Mouse (Mus musculus) frontal cortex, postnatal 14 days (tissue): ENCODE results near the gene Thg1l.

Experiments used
- DNase-seq, 2 experiments: peaks; one replicate each; pipeline ENCODE4 v3.0.0; 2022; ENCODE audit warnings: low spot score in 2 of 2

Gene Thg1l

DNA sequence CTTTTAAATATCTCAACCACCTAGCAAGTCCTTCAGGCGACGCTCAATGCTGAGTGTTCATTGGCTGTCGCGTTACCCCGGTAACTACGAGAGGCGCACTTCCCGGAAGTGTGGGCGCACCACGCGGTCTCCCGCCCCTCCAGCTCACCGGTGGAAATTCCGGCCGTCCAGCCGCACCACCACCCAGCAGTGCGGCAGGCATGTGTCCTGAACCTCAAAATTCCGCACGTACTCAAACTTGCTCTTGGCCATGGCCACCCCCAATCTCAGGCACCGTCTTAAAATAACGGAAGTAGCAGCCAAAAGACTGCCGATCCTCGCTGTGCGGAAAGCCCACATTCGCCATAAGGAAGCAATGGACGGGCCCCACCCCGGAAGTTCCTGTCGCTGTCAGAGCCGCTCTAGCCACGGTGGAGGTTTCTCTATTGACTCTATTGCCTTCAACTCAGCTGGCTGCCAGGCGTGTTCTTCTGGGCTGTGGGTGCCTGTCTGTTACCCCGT, at the start of gene Thg1l:
TSS of gene Thg1l (minus strand) at position 368 of the 501 bp plus-strand sequence.
- peak; percentile 79 to 85 for DNase-seq

- no peak for DNase-seq
These were observed 36.8 kb upstream of the Thg1l start for GRCm38 (mm10) chr11:45992087-45992486.

DNA sequence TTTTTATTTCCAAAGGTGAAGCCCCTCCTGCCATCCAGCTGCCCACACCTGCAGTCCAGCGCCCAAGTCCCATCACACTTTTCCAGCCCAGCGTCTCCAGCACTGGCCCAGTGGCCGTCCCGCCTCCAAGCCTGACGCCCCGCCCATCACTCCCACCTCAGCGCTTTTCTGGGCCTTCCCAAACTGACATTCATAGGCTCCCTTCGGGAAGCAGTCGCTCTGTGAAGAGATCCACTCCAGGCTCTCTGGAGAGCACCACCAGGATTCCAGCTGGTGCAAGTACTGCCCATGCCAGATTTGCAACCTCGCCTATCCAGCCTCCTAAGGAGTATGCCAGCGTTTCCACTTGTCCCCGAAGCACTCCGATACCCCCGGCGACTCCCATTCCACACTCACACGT, 36.3 kb upstream of the Thg1l start:
- no peak for DNase-seq

DNA sequence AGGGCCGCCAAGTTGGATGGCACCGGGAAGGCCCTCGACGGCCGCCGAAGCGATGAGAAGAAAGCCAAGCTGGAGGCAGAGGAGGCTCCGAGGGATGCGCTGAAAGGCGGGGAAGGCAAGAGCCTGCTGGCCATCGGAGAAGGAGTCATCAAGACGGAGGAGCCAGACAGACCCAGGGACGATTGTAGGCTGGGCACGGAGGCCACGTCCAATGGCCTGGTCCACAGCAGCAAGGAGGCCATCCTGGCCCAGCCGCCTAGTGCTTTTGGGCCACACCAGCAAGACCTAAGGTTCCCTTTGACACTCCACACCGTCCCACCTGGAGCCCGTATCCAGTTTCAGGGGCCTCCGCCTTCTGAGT, 25.6 kb upstream of the Thg1l start:
- no peak for DNase-seq

DNA sequence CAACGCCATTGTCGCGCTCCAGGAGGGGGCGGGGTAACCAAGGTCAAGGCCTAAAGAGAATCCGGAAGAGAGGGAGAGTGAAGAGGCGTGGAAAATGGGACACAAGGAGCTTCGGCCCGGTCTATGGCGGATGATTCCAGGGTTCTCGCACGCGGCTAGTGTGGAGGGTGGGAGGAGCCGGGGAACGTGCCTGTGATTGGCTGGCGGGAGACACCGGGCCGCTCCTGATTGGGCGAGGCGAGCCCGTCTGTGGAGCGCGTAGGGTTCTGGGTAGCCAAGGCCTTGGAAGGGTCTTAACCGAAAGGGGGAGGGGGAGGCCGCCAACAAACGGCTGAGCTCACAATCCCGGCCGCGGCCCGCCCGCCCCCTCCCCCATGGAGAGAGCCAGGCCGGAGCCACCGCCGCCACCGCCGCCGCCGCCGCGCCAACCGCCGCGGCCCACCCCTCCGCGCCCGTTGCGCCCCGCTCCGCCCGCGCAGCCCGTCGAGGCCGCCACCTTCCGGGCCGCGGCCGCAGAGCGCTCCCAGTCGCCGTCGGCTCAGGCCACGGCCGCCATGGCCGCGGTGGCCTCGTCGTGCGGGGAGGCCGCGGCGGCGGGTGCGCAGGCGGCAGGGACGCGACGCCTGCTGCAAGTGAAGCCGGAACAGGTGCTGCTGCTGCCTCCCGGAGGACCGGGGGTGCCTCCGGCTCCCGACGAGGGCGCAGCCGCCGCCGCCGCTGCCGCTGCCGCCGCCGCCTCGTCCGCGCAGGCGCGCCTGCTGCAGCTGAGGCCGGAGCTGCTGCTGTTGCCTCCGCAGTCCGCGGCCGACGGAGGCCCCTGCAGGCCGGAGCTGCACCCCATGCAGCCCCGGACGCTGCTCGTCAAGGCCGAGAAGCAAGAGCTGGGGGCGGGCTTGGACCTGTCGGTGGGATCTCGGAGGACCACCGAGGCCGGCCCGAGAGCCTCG, 24.9 kb upstream of the Thg1l start, which contains the start of gene Sox30:
TSS of gene Sox30 (plus strand) at position 365 of the 947 bp plus-strand sequence.
- peak; percentile 22 to 28 for DNase-seq

- DNase-seq: no peak
These were observed 20.8 kb upstream of the Thg1l start for GRCm38 (mm10) chr11:45976061-45976460.

DNA sequence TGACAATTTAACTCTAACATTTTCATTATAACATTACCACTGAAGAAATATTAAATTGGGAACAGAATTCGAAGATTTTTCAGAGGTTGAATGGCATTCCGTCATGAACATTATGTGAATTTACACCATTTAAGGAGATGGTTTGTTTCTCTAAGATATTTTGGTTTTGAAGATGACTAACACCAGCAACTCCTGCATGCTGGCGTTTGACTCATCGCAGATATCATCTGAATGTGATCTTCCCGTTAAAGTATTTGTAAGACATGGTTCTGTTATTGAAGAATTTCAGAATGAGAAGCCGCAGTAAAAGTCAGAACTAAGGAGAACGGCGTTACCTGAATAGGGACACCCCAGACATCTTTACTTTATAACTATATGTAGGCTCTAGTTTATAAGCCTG, 19.2 kb upstream of the Thg1l start:
- no peak for DNase-seq

GRCm38 (mm10) chr11:45973635-45974034, 18.3 kb upstream of the Thg1l start:
- no peak for DNase-seq

DNA sequence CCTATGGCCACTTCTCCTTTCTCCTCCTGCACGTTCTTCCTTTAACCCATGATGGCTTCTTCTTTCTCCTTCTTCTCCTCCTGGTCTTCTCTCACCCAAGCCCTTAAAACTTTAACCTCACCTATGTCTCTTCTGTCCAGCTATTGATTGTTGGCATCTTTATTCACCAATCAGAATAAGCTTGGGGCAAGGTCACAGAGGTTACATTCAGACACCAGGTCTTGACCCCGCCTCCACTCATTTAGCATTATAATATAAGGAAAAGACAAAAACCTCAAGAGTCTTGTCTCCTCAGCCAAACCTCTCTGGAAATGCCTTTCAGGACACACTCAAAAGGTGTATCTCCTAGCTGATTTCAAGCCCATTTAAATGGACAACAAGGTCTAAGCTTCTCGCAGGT, 13.2 kb upstream of the Thg1l start:
- DNase-seq: no peak

- DNase-seq: no peak
These were observed 11.6 kb upstream of the Thg1l start for GRCm38 (mm10) chr11:45966896-45967295.

DNA sequence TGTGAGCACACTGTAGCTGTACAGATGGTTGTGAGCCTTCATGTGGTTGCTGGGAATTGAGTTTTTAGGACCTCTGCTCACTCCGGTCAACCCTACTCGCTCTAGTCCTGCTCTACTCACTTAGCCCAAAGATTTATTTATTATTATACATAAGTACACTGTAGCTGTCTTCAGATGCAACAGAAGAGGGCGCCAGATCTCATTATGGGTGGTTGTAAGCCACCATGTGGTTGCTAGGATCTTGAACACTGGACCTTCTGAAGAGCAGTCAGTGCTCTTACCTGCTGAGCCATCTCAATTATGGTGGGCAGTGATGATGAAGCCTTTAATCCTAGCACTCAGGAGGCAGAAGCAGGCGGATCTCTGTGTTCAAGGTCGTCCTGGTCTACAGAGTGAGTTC, 4.7 kb upstream of the Thg1l start:
- no peak for DNase-seq

DNA sequence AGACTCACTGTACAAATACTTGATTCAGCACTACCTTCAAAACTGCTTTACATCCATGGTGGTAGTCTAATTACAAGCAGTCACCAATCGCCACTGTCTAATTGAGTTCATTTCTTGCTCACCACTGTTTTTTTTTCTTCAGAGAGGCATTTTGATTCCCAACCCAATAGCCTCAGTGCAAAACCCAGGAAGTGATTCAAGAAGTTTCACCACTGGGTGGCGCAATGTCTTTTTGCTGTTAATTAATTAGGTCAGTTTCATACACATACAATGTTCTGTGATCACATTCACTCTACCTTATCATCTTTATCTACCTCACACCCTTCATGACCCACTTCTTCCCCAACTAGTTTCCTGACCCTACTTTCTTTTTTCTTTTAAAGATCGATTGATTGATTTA, 4.3 kb upstream of the Thg1l start:
- DNase-seq: no peak

DNA sequence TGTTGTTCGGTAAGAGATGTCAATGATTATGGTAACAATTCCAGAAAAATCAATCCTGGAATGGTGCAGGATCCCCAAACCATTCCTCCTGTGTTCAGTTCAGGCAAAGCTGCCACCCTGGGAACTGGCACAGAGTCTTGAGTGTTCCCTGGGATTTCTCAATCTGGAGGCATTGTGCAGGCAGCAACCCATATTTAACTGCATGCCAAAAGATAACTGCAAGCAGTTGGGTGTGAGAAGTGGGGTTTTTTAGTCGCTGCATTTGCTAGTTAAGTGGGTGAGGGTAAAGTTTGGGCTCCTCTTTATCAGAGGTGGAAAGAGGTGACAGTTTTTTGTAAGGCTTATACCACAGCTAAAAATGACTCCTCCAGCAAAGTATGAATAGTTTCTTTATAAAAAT, 7.8 kb downstream of the Thg1l start:
- DNase-seq: no peak

DNA sequence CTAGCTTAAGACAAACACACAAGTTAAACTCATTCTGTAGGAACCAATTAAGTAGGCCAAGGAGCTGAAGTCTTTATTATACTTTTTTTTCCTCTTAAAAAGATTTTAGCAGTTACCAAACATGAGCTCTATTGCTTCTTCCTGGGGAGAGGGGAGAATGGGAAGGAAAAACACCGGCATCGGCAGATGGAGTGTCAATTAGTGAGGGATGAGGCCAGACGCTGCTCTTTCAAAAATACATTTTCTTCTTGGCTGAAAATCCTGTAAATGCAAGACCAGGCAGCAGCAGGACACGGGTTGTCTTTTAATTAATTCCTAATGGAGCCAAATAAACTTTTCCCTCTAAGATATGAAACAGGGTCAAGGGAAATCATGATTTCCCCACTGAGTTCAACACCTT, 8.5 kb downstream of the Thg1l start:
- DNase-seq: no peak

DNA sequence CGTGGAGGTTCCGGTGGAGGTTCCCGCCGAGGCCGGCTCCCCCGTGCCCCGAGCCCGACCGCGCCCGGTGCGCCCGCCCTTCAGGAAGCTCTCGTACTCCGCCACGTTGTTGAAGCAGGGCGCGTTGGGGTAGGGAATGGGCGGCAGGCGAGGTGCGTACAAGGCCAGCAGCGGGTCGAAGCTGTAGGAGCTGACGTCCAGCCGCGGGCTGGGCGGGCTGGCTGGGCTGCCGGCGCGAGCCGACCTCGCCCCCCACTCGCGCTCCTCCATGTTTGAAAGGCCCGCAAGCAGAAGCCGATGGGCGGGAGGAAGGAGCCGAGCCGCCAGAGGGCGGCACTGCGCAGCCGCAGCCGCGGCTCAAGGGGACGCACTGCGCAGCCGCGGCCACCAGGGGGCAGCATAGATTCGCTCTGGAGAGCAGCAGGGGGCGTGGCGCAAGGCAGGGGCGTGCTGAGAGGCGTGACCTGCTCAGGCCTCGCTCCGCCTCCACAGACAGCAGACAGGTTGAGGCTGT, 10.6 kb downstream of the Thg1l start, which contains the start of gene Lsm11:
TSS of gene Lsm11 (minus strand) at position 293 of the 514 bp plus-strand sequence.
- DNase-seq: peak; percentile 90 to 95

GRCm38 (mm10) chr11:45943891-45944642, 11.2 kb downstream of the Thg1l start:
- DNase-seq: no peak

GRCm38 (mm10) chr11:45943108-45943705, 12.1 kb downstream of the Thg1l start:
- DNase-seq: peak; percentile 39 to 45

DNA sequence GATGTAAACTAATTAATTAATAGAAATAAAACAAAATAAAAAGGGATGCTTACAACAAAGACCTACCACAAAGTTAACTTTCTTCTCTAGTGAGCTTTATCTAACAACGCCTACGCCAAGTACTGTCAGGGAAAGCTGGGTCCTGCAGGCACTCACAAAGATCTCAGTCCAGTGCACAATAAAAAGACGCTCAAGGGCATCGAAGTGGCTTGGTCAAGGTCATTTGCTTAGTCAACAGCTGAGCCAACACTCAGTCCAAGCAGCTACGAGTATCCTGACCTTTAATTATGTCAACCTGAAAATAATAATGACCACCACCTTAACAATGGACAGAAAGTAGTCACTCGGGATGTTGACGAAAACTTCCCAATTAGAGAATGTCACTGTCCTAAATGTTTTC, 13.0 kb downstream of the Thg1l start:
- no peak for DNase-seq

DNA sequence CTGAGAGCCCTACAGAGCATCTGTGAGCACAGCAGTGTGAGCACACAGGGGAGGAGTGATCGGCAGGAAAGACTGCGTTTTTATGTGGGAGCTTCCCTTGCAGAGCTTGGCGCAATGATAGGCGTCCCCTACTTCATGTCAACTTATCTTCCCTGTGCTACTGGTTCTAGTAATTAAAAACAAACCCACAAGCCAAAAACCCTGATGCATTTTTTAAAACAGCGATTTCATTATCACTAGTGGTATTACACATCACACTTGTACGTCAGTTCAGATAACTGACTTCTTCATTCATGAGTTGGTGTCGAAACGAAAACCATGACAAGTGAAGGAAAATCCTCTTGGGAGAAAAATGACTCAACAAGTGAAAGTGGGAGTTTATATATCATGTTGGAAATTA, 16.4 kb downstream of the Thg1l start:
- no peak for DNase-seq

DNA sequence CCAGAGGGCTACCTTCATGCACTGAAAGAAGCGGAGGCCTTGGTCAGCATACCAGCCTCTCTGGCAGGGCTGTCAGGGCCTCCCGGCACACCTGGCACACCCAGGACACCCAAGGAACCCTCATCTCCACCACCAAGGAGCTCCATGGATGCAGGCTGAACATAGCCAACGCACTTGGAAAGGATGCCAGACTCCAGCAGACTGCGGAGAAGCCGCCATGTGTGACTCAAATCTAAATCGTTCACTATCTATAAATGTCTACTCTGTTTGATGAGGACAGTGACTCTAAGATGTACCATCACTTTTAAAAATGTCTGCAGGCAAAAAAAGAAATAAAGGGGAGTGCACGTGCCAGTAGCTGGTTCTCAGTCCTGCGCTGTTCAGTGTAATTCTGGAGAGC, 17.8 kb downstream of the Thg1l start:
- DNase-seq: no peak

- no peak for DNase-seq
These were observed 22.5 kb downstream of the Thg1l start for GRCm38 (mm10) chr11:45932771-45933170.

DNA sequence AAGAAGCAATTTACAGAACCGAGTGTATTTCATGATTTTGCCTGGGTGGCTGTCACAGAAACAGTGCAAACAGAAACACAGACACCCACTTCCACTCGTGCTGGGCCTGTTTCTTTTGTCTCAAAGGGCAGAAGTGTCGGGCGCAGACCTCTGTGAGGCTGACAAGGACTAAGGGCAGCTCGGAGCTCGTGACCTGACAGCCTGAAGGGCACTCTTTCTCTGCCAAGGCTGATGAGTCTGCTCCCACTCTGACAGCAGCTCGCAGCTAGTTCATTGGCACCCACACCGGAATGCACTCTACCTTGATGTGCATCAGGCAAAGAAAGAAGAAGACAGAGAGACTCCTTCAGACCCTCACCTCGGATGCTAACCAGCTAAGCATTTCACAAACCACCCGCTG, 25.8 kb downstream of the Thg1l start:
- no peak for DNase-seq
